10 mouse cellular contexts compared by ENCODE assay signal in genomic region chr7:30443696-30444095, GRCm38 (mm10). TPM values are rescaled to one million over a fixed set of nuclear protein-coding genes. Genes with fewer than 3 reads are reported as not detected.
DNase-seq lines count a peak whose midpoint lies in the region; ATAC-seq and TF ChIP-seq lines count a peak whose summit lies in the region.
"Had no signal": no experiment of that assay in that cellular context is flagged by ENCODE, and none has a peak within 500 bp of the region (broad histone marks: within the 10 kb centered on the region; RNA-seq: fewer than 3 reads in every experiment).

No protein-coding gene starts in this region.

- no peaks in the 10 kb centered on the region for H3K36me3 ChIP-seq in heart, embryonic 12.5 days
- peaks cover 42% of the 10 kb centered on the region for H3K36me3 ChIP-seq in forebrain, postnatal 0 days (ENCODE audit: insufficient read depth)
- peaks cover 3% of the 10 kb centered on the region for H3K36me3 ChIP-seq in midbrain, embryonic 11.5 days (ENCODE audit: control insufficient read depth, insufficient read depth, low read length)

- H3K27ac ChIP-seq in heart, embryonic 12.5 days (ENCODE audit: poor library complexity, severe bottlenecking), result no peak overlapping the region
- no peak overlapping the region for H3K27ac ChIP-seq in forebrain, postnatal 0 days (ENCODE audit: low read depth, low read length)
- peak overlapping the region; percentile 82 for H3K27ac ChIP-seq in midbrain, embryonic 11.5 days (ENCODE audit: low read depth, low read length)

- H3K9me3 ChIP-seq in heart, embryonic 12.5 days (replicated peaks), result no peaks in the 10 kb centered on the region
- no peaks in the 10 kb centered on the region for H3K9me3 ChIP-seq in forebrain, postnatal 0 days (ENCODE audit: low read length)
- no peaks in the 10 kb centered on the region; the same call in 1 of the 2 replicates for H3K9me3 ChIP-seq in midbrain, embryonic 11.5 days (ENCODE audit: control insufficient read depth, low read length)

- DNase-seq in heart, postnatal 25 days (ENCODE audit: low spot score), result no peak
- DNase-seq in ES-CJ7 (ENCODE audit: low read depth, low spot score), result peak; percentile 84
- DNase-seq in forebrain, postnatal 0 days, result peak; percentile 59
- no peak for DNase-seq in midbrain, embryonic 11.5 days (ENCODE audit: low spot score, missing footprints)
- no peak for DNase-seq in frontal cortex, adult 2 months (ENCODE audit: extremely low spot score in 1 of 2, low spot score in 1 of 2)
- DNase-seq in layer of hippocampus, postnatal 14 days (ENCODE audit: low spot score in 2 of 2), result no peak
- DNase-seq in yolk sac, embryonic 10.5 days (ENCODE audit: low spot score), result no peak

- peaks cover 75% of the 10 kb centered on the region for H3K27me3 ChIP-seq in heart, embryonic 12.5 days (replicated peaks)
- H3K27me3 ChIP-seq in forebrain, postnatal 0 days (ENCODE audit: insufficient read depth, low read length), result no peaks in the 10 kb centered on the region
- no peaks in the 10 kb centered on the region for H3K27me3 ChIP-seq in midbrain, embryonic 11.5 days (ENCODE audit: control insufficient read depth, insufficient read depth, low read length)

- TF ChIP-seq CTCF in forebrain, postnatal 0 days (IDR thresholded peaks at IDR 0.05; ENCODE audit: low read depth), result no peak

- intact Hi-C loops in heart, postnatal 25 days (cut with DNase I), result loop anchor here (5.0 kb wide), 1 partner anchor 49 kb away; the partner anchor contains the start of gene Prodh2

- ATAC-seq in heart, embryonic 12.5 days (ENCODE audit: insufficient number of reproducible peaks, low FRiP score), result no peak
- ATAC-seq in forebrain, postnatal 0 days, result no peak
- ATAC-seq in midbrain, embryonic 11.5 days (ENCODE audit: low FRiP score), result no peak

- H3K4me2 ChIP-seq in heart, embryonic 12.5 days, result peak overlapping the region; percentile 87; the same call in 1 of the 2 replicates
- H3K4me2 ChIP-seq in forebrain, postnatal 0 days (ENCODE audit: low read depth), result peak overlapping the region; percentile 92
- H3K4me2 ChIP-seq in midbrain, embryonic 11.5 days, result peak overlapping the region; percentile 79

- H3K4me1 ChIP-seq in heart, embryonic 12.5 days (replicated peaks), result peaks cover 13% of the 10 kb centered on the region
- H3K4me1 ChIP-seq in forebrain, postnatal 0 days (ENCODE audit: insufficient read depth), result no peaks in the 10 kb centered on the region
- peaks cover 16% of the 10 kb centered on the region for H3K4me1 ChIP-seq in midbrain, embryonic 11.5 days (ENCODE audit: control insufficient read depth, insufficient read depth, low read length)

- no peak overlapping the region for H3K4me3 ChIP-seq in heart, embryonic 12.5 days
- peak overlapping the region; percentile 88 for H3K4me3 ChIP-seq in forebrain, postnatal 0 days (ENCODE audit: low read depth, low read length)
- peak overlapping the region; percentile 75 for H3K4me3 ChIP-seq in midbrain, embryonic 11.5 days (ENCODE audit: low read depth, low read length)

- 23% methylated on average over 9 of the region's 9 CpGs for WGBS in heart, embryonic 12.5 days
- 17% methylated on average over 9 of the region's 9 CpGs for WGBS in forebrain, postnatal 0 days
- WGBS in midbrain, embryonic 11.5 days, result 19% methylated on average over 9 of the region's 9 CpGs

- no peak overlapping the region for H3K9ac ChIP-seq in heart, embryonic 12.5 days
- peak overlapping the region; percentile 98; the same call in 1 of the 2 replicates for H3K9ac ChIP-seq in forebrain, postnatal 0 days
- H3K9ac ChIP-seq in midbrain, embryonic 11.5 days (ENCODE audit: low read length), result peak overlapping the region; percentile 58

RNA-seq across cellular contexts. Expression of gene Aplp1, which starts 1.6 kb away (rescaled TPM):
- 41.6 and 43.4 TPM in 2 replicates for polyA plus RNA-seq in heart, embryonic 12.5 days (2016; fragmentation: Nextera tagmentation; extraction: Ambion mirVana)
- 1 to 10 TPM; 3.5 TPM for total RNA-seq in heart, postnatal 25 days (2021)
- 705 and 834 TPM in 2 replicates for total RNA-seq in forebrain, postnatal 0 days (2014; rRNA removed)
- polyA plus RNA-seq in forebrain, postnatal 0 days (2015; fragmentation: Nextera tagmentation; extraction: Ambion mirVana), result 863 and 867 TPM in 2 replicates
- polyA plus RNA-seq in midbrain, embryonic 11.5 days (2014; fragmentation: Nextera tagmentation; extraction: Ambion mirVana), result 128 and 134 TPM in 2 replicates
- 940 and 960 TPM in 2 replicates for polyA plus RNA-seq in frontal cortex, adult 2 months (2012; rRNA removed)
- 100 to 1,000 TPM; 981 to 987 TPM for total RNA-seq in layer of hippocampus, postnatal 14 days (2021)
- total RNA-seq: neutrophil, adult 5-6 weeks had no signal

RNA-seq across cellular contexts. Expression of gene Kirrel2, which starts 13.8 kb away (rescaled TPM):
- polyA plus RNA-seq in heart, embryonic 12.5 days (2016; fragmentation: Nextera tagmentation; extraction: Ambion mirVana), result 1.1 and 1.3 TPM in 2 replicates
- total RNA-seq in heart, postnatal 25 days (2021), result not detected
- 0.46 and 2.1 TPM in 2 replicates for total RNA-seq in forebrain, postnatal 0 days (2014; rRNA removed)
- polyA plus RNA-seq in forebrain, postnatal 0 days (2015; fragmentation: Nextera tagmentation; extraction: Ambion mirVana), result 0.07 and 0.11 TPM in 2 replicates
- 0.58 and 0.61 TPM in 2 replicates for polyA plus RNA-seq in midbrain, embryonic 11.5 days (2014; fragmentation: Nextera tagmentation; extraction: Ambion mirVana)
- 3.7 and 7.1 TPM in 2 replicates for polyA plus RNA-seq in frontal cortex, adult 2 months (2012; rRNA removed)
- total RNA-seq in layer of hippocampus, postnatal 14 days (2021), result 10 to 100 TPM in 1 of 2 experiments, 1 to 10 TPM in 1; 8.5 to 15.5 TPM
- total RNA-seq: CH12.LX; neutrophil, adult 5-6 weeks had no signal

RNA-seq across cellular contexts. Expression of gene Nphs1, which starts 14.4 kb away (rescaled TPM):
- polyA plus RNA-seq in heart, embryonic 12.5 days (2016; fragmentation: Nextera tagmentation; extraction: Ambion mirVana), result 0.06 and 0.23 TPM in 2 replicates
- total RNA-seq in heart, postnatal 25 days (2021), result not detected
- 0.08 TPM in 1 of 2 replicates, not detected in the other for total RNA-seq in forebrain, postnatal 0 days (2014; rRNA removed)
- polyA plus RNA-seq in forebrain, postnatal 0 days (2015; fragmentation: Nextera tagmentation; extraction: Ambion mirVana), result 0.06 and 0.09 TPM in 2 replicates
- polyA plus RNA-seq in midbrain, embryonic 11.5 days (2014; fragmentation: Nextera tagmentation; extraction: Ambion mirVana), result not detected in 2 replicates
- 1.2 and 1.6 TPM in 2 replicates for polyA plus RNA-seq in frontal cortex, adult 2 months (2012; rRNA removed)
- 1 to 10 TPM; 1.2 to 1.3 TPM for total RNA-seq in layer of hippocampus, postnatal 14 days (2021)
- total RNA-seq: neutrophil, adult 5-6 weeks had no signal

RNA-seq across cellular contexts. Expression of gene Nfkbid, which starts 22.2 kb away (rescaled TPM):
- 0.95 and 1.3 TPM in 2 replicates for polyA plus RNA-seq in heart, embryonic 12.5 days (2016; fragmentation: Nextera tagmentation; extraction: Ambion mirVana)
- under 1 TPM; 0.20 to 0.47 TPM for total RNA-seq in heart, postnatal 25 days (2021)
- total RNA-seq in forebrain, postnatal 0 days (2014; rRNA removed), result 1.6 and 3.4 TPM in 2 replicates
- polyA plus RNA-seq in forebrain, postnatal 0 days (2015; fragmentation: Nextera tagmentation; extraction: Ambion mirVana), result 1.1 and 1.7 TPM in 2 replicates
- 0.63 and 1.2 TPM in 2 replicates for polyA plus RNA-seq in midbrain, embryonic 11.5 days (2014; fragmentation: Nextera tagmentation; extraction: Ambion mirVana)
- polyA plus RNA-seq in frontal cortex, adult 2 months (2012; rRNA removed), result 5.4 and 6.4 TPM in 2 replicates
- total RNA-seq in layer of hippocampus, postnatal 14 days (2021), result 1 to 10 TPM; 3.7 to 3.8 TPM

RNA-seq across cellular contexts. Expression of gene Hcst, which starts 24.0 kb away (rescaled TPM):
- 1.1 TPM in 1 of 2 replicates, not detected in the other for polyA plus RNA-seq in heart, embryonic 12.5 days (2016; fragmentation: Nextera tagmentation; extraction: Ambion mirVana)
- not detected for total RNA-seq in heart, postnatal 25 days (2021)
- total RNA-seq in forebrain, postnatal 0 days (2014; rRNA removed), result 1.1 TPM in 1 of 2 replicates, not detected in the other
- 0.41 and 0.87 TPM in 2 replicates for polyA plus RNA-seq in forebrain, postnatal 0 days (2015; fragmentation: Nextera tagmentation; extraction: Ambion mirVana)
- 0.43 and 0.45 TPM in 2 replicates for polyA plus RNA-seq in midbrain, embryonic 11.5 days (2014; fragmentation: Nextera tagmentation; extraction: Ambion mirVana)
- 1.5 and 2.2 TPM in 2 replicates for polyA plus RNA-seq in frontal cortex, adult 2 months (2012; rRNA removed)
- not detected for total RNA-seq in layer of hippocampus, postnatal 14 days (2021)

Comparison
In these comparisons a context has a peak if more than half of its experiments do, and no peak if none do; other contexts are left out.
1. DNase-seq: peak in ES-CJ7 (single experiment) and forebrain, postnatal 0 days (single experiment); none in heart, postnatal 25 days (single experiment), midbrain, embryonic 11.5 days (single experiment), frontal cortex, adult 2 months (0 of 2), layer of hippocampus, postnatal 14 days (0 of 2) and yolk sac, embryonic 10.5 days (single experiment).
2. Peak in every context shown above with its lines, with median percentiles within 50 percentile points of each other: H3K4me2 ChIP-seq.